Mouse (Mus musculus): ENCODE measurements around the gene Itga11. TPM values are rescaled to one million over a fixed set of nuclear protein-coding genes. Genes with fewer than 3 reads are reported as not detected.
"Not testable (repeated sequence)": the region's sequence is repeated elsewhere in the genome, so short reads cannot be mapped to it uniquely, and the experiment has no call there.

Itga11 gene
- polyA plus RNA-seq, 1 experiment from 2014 or later, result 0.05 TPM

GRCm38 (mm10) chr9:62778721-62779120, 101.1 kb downstream of the Itga11 start:
- WGBS (ENCODE audit: insufficient replicate concordance), result 79% methylated on average over 9 of the region's 9 CpGs
- no peak overlapping the region for H3K4me3 ChIP-seq (ENCODE audit: low read depth, low read length)
- ATAC-seq (no peak), DNase-seq (no peak)
- H3K9ac ChIP-seq (replicated peaks), result no peak overlapping the region
- H3K9me3 ChIP-seq (ENCODE audit: low read length), result no peaks in the 10 kb centered on the region
- H3K4me2 ChIP-seq (ENCODE audit: low read depth, low read length), result no peak overlapping the region
- no peaks in the 10 kb centered on the region for H3K27me3 ChIP-seq (ENCODE audit: insufficient read depth, low read length)
- TF ChIP-seq CTCF (IDR thresholded peaks at IDR 0.05; ENCODE audit: low read depth), result no peak
- TF ChIP-seq EP300 (IDR thresholded peaks at IDR 0.05; ENCODE audit: low read depth), result no peak
- no peak overlapping the region for H3K27ac ChIP-seq (ENCODE audit: low read depth)
- H3K4me1 ChIP-seq (ENCODE audit: insufficient read depth), result no peaks in the 10 kb centered on the region
- no peaks in the 10 kb centered on the region for H3K36me3 ChIP-seq (replicated peaks; ENCODE audit: insufficient read depth, low read length)

- Histone ChIP-seq H3K27me3 (ENCODE audit: insufficient read depth, low read length) (no peaks in the 10 kb centered on the region), H3K36me3 (replicated peaks; ENCODE audit: insufficient read depth, low read length) (no peaks in the 10 kb centered on the region), H3K4me2 (ENCODE audit: low read depth, low read length) (no peak overlapping the region), H3K4me3 (ENCODE audit: low read depth, low read length) (no peak overlapping the region), H3K9me3 (ENCODE audit: low read length) (no peaks in the 10 kb centered on the region), H3K4me1 (ENCODE audit: insufficient read depth) (no peaks in the 10 kb centered on the region), H3K27ac (ENCODE audit: low read depth) (no peak overlapping the region), H3K9ac (replicated peaks) (no peak overlapping the region)
- ATAC-seq, result no peak
- DNase-seq, result no peak
- 68% methylated on average over 3 of the region's 3 CpGs for WGBS (ENCODE audit: insufficient replicate concordance)
- TF ChIP-seq EP300 (IDR thresholded peaks at IDR 0.05; ENCODE audit: low read depth) (no peak), CTCF (IDR thresholded peaks at IDR 0.05; ENCODE audit: low read depth) (no peak)
These were observed 104.3 kb downstream of the Itga11 start for GRCm38 (mm10) chr9:62781965-62782364.

GRCm38 (mm10) chr9:62782976-62783781, 105.6 kb downstream of the Itga11 start:
- Histone ChIP-seq H3K27ac (ENCODE audit: low read depth) (no peak overlapping the region), H3K9ac (replicated peaks) (no peak overlapping the region), H3K4me2 (ENCODE audit: low read depth, low read length) (no peak overlapping the region), H3K27me3 (ENCODE audit: insufficient read depth, low read length) (no peaks in the 10 kb centered on the region), H3K9me3 (ENCODE audit: low read length) (no peaks in the 10 kb centered on the region), H3K36me3 (replicated peaks; ENCODE audit: insufficient read depth, low read length) (no peaks in the 10 kb centered on the region), H3K4me1 (ENCODE audit: insufficient read depth) (no peaks in the 10 kb centered on the region), H3K4me3 (ENCODE audit: low read depth, low read length) (no peak overlapping the region)
- ATAC-seq, result peak; percentile 8; the same call in 1 of the 2 replicates
- WGBS (ENCODE audit: insufficient replicate concordance), result 51% methylated on average over 14 of the region's 16 CpGs
- peak; percentile 42 for DNase-seq
- peak; percentile 41 for TF ChIP-seq CTCF (IDR thresholded peaks at IDR 0.05; ENCODE audit: low read depth)
- TF ChIP-seq EP300 (IDR thresholded peaks at IDR 0.05; ENCODE audit: low read depth), result no peak

GRCm38 (mm10) chr9:62784233-62784632, 106.6 kb downstream of the Itga11 start:
- no peaks in the 10 kb centered on the region for H3K27me3 ChIP-seq (ENCODE audit: insufficient read depth, low read length)
- DNase-seq (no peak), ATAC-seq (no peak)
- H3K4me1 ChIP-seq (ENCODE audit: insufficient read depth), result no peaks in the 10 kb centered on the region
- no peaks in the 10 kb centered on the region for H3K36me3 ChIP-seq (replicated peaks; ENCODE audit: insufficient read depth, low read length)
- TF ChIP-seq EP300 (IDR thresholded peaks at IDR 0.05; ENCODE audit: low read depth) (no peak), CTCF (IDR thresholded peaks at IDR 0.05; ENCODE audit: low read depth) (peak; percentile 37)
- H3K27ac ChIP-seq (ENCODE audit: low read depth), result no peak overlapping the region
- 81% methylated on average over 2 of the region's 2 CpGs for WGBS (ENCODE audit: insufficient replicate concordance)
- H3K9me3 ChIP-seq (ENCODE audit: low read length), result no peaks in the 10 kb centered on the region
- H3K4me2 ChIP-seq (ENCODE audit: low read depth, low read length), result no peak overlapping the region
- no peak overlapping the region for H3K9ac ChIP-seq (replicated peaks)
- H3K4me3 ChIP-seq (ENCODE audit: low read depth, low read length), result no peak overlapping the region

- DNase-seq, result no peak
- WGBS (ENCODE audit: insufficient replicate concordance), result 75% methylated on average over 5 of the region's 5 CpGs
- ATAC-seq, result no peak
- Histone ChIP-seq H3K36me3 (replicated peaks; ENCODE audit: insufficient read depth, low read length) (no peaks in the 10 kb centered on the region), H3K4me2 (ENCODE audit: low read depth, low read length) (no peak overlapping the region), H3K9ac (replicated peaks) (no peak overlapping the region), H3K27ac (ENCODE audit: low read depth) (no peak overlapping the region), H3K4me1 (ENCODE audit: insufficient read depth) (no peaks in the 10 kb centered on the region), H3K27me3 (ENCODE audit: insufficient read depth, low read length) (no peaks in the 10 kb centered on the region), H3K9me3 (ENCODE audit: low read length) (no peaks in the 10 kb centered on the region), H3K4me3 (ENCODE audit: low read depth, low read length) (no peak overlapping the region)
- no peak for TF ChIP-seq EP300 (IDR thresholded peaks at IDR 0.05; ENCODE audit: low read depth)
- no peak for TF ChIP-seq CTCF (IDR thresholded peaks at IDR 0.05; ENCODE audit: low read depth)
These were observed 109.1 kb downstream of the Itga11 start for GRCm38 (mm10) chr9:62786721-62787120.

GRCm38 (mm10) chr9:62789856-62790255, 112.2 kb downstream of the Itga11 start:
- Histone ChIP-seq H3K27me3 (ENCODE audit: insufficient read depth, low read length) (no peaks in the 10 kb centered on the region), H3K9ac (replicated peaks) (no peak overlapping the region), H3K27ac (ENCODE audit: low read depth) (no peak overlapping the region), H3K4me1 (ENCODE audit: insufficient read depth) (no peaks in the 10 kb centered on the region), H3K36me3 (replicated peaks; ENCODE audit: insufficient read depth, low read length) (peaks cover 3% of the 10 kb centered on the region; the same call in 1 of the 2 replicates), H3K4me2 (ENCODE audit: low read depth, low read length) (no peak overlapping the region), H3K9me3 (ENCODE audit: low read length) (no peaks in the 10 kb centered on the region), H3K4me3 (ENCODE audit: low read depth, low read length) (no peak overlapping the region)
- TF ChIP-seq EP300 (IDR thresholded peaks at IDR 0.05; ENCODE audit: low read depth) (no peak), CTCF (IDR thresholded peaks at IDR 0.05; ENCODE audit: low read depth) (no peak)
- ATAC-seq, result no peak
- DNase-seq, result no peak
- 91% methylated on average over 12 of the region's 12 CpGs for WGBS (ENCODE audit: insufficient replicate concordance)

GRCm38 (mm10) chr9:62799218-62799617, 121.6 kb downstream of the Itga11 start:
- H3K9me3 ChIP-seq (ENCODE audit: low read length); H3K27ac ChIP-seq (ENCODE audit: low read depth); DNase-seq; ATAC-seq; H3K27me3 ChIP-seq (ENCODE audit: insufficient read depth, low read length); H3K4me3 ChIP-seq (ENCODE audit: low read depth, low read length); H3K4me2 ChIP-seq (ENCODE audit: low read depth, low read length); H3K9ac ChIP-seq (replicated peaks); H3K4me1 ChIP-seq (ENCODE audit: insufficient read depth): not testable (repeated sequence)
- WGBS (ENCODE audit: insufficient replicate concordance), result 77% methylated on average over 2 of the region's 2 CpGs
- peaks cover 37% of the 10 kb centered on the region for H3K36me3 ChIP-seq (replicated peaks; ENCODE audit: insufficient read depth, low read length)

All from liver, postnatal 0 days (tissue).